Mouse (Mus musculus) erythroblast, adult 5-6 weeks (primary cell): ENCODE measurements at regions not wholly inside any gene's neighbourhood (a gene's known extent, or its start where the extent isn't known, plus 50 kb on each side); places are given as distances from the start of the nearest gene placed in this dataset.

Experiments used
- ATAC-seq: replicated peaks from 2 replicates; pipeline ENCODE4 v1.8.0; 2016; ENCODE audit warnings: moderate number of reproducible peaks, mild to moderate bottlenecking, moderate TSS enrichment, inconsistent platforms; ENCODE audit not compliant: poor library complexity, low FRiP score, severe bottlenecking

- ATAC-seq, result no peak
Measured at GRCm38 (mm10) chr9:61120531-61120930, 251.6 kb upstream of the Tle3 start.

- no peak for ATAC-seq
Measured at GRCm38 (mm10) chr9:61120931-61121391, 251.2 kb upstream of the Tle3 start.

- no peak for ATAC-seq
Measured at GRCm38 (mm10) chr9:61123431-61123830, 248.7 kb upstream of the Tle3 start.

GRCm38 (mm10) chr9:61125769-61126168 is 246.4 kb upstream of the Tle3 start:
- no peak for ATAC-seq

- ATAC-seq, result no peak
Measured at GRCm38 (mm10) chr9:61128077-61128476, 244.1 kb upstream of the Tle3 start.

GRCm38 (mm10) chr9:61129186-61129585 is 243.0 kb upstream of the Tle3 start:
- no peak for ATAC-seq

GRCm38 (mm10) chr9:61130877-61131276 is 241.3 kb upstream of the Tle3 start:
- no peak for ATAC-seq

- ATAC-seq, result no peak
Measured at GRCm38 (mm10) chr9:61135263-61135882, 236.8 kb upstream of the Tle3 start.

- ATAC-seq, result no peak
Measured at GRCm38 (mm10) chr9:61135917-61136316, 236.2 kb upstream of the Tle3 start.

- no peak for ATAC-seq
Measured at GRCm38 (mm10) chr9:61138741-61139368, 233.3 kb upstream of the Tle3 start.

- ATAC-seq, result no peak
Measured at GRCm38 (mm10) chr9:61143101-61143500, 229.1 kb upstream of the Tle3 start.

GRCm38 (mm10) chr9:61144685-61145318 is 227.4 kb upstream of the Tle3 start:
- ATAC-seq, result no peak

- ATAC-seq, result no peak
Measured at GRCm38 (mm10) chr9:61145738-61146137, 226.4 kb upstream of the Tle3 start.

- ATAC-seq, result no peak
Measured at GRCm38 (mm10) chr9:61151201-61151600, 221.0 kb upstream of the Tle3 start.

GRCm38 (mm10) chr9:61151901-61152337 is 220.2 kb upstream of the Tle3 start:
- no peak for ATAC-seq

GRCm38 (mm10) chr9:61154721-61155120 is 217.4 kb upstream of the Tle3 start:
- ATAC-seq, result no peak

GRCm38 (mm10) chr9:61155851-61156250 is 216.3 kb upstream of the Tle3 start:
- ATAC-seq, result no peak

- ATAC-seq, result no peak
Measured at GRCm38 (mm10) chr9:61158192-61158770, 213.9 kb upstream of the Tle3 start.

GRCm38 (mm10) chr9:61159159-61159558 is 213.0 kb upstream of the Tle3 start:
- ATAC-seq, result no peak

- no peak for ATAC-seq
Measured at GRCm38 (mm10) chr9:61159616-61160015, 212.6 kb upstream of the Tle3 start.

GRCm38 (mm10) chr9:61162884-61163283 is 209.3 kb upstream of the Tle3 start:
- ATAC-seq, result no peak
